Mouse (Mus musculus): Measurements from ENCODE around the gene Atp8b3. TPM values are rescaled to one million over a fixed set of nuclear protein-coding genes. Genes with fewer than 3 reads are reported as not detected.

Gene Atp8b3
- polyA plus RNA-seq (2017; shearing (Covaris generic)): not detected

DNA sequence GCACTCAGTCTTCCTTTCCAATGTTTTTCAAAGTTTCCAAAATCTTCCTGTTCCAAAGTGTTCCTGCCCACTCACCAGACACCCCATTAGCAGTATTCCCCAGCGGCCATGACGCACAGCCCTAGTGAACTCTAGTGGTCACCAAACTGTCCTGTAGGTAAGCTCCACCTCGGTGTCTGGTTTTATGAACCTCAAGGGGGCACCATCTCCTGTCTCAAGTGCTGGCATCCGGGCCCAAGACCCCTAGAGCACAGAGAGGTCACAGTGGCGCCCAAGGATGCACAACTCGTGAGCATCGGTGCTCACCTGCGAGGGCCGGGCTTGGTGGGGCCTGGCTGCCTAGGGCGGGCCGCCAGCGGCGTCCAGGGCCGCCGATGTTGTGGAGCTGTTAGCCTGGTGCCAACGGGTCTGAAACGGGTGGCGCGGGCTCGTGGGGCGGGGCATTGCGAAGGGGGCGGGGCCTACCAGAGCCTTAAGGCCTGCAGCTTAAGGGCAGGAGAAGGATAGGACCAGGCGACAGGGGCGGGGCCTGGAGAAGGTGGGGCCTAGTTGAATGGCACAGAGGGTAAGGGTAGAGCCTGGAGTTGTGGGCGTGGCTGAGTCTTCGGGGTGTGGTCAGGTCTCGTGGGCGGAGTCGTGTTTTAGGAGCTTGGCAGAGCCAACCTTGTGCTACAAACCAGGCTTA is at the start of gene Atp8b3:
TSS of gene Atp8b3 (minus strand) at position 415 of the 685 bp plus-strand sequence.

DNA sequence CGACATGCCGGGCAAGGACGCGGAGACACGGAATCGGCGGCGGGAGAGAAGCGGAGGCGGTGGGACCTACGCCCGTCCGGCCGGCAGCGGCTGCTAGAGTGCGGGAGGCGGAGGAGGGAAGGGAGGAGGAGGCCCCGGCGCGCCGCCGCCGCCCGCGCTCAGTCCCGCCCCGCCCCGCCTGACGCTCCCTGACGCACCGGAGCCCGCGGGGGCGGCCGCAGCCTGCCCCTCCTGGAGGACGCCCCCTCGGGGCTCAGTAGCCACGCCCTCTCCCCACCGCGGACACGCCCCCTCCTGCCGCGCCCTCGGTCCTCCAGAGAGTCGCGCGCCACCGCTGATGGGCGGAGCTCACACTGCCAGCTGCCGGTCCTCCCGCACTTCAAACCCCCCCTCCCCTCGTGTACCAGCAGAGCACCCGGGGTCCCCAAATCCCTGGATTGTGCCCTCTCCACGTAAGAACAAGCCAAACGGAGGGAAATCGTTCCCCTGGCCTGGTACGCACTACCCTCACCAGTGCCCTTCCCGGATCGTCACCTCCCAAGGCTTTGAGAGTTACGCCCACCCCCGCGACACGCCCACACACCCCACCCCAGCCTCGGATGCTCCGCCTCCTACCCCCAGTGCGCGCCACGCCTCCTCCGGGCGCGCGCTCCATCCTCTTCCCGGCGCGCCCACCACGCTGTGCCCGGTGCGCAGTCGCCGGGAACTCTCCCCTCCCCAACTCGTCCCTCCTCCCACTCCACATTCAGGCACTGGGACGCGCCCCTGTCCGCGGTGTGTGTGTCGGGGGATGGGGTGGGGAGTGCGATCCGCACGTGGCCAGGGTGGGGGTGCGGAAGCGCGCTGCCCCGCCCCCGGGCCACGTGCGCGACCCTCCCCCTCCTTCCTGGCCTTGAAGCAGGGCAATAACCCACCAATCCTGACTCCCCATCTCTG is 38.5 kb upstream of the Atp8b3 start, which contains the start of gene Klf16:
TSS of gene Klf16 (minus strand) at position 127 of the 936 bp plus-strand sequence.

DNA sequence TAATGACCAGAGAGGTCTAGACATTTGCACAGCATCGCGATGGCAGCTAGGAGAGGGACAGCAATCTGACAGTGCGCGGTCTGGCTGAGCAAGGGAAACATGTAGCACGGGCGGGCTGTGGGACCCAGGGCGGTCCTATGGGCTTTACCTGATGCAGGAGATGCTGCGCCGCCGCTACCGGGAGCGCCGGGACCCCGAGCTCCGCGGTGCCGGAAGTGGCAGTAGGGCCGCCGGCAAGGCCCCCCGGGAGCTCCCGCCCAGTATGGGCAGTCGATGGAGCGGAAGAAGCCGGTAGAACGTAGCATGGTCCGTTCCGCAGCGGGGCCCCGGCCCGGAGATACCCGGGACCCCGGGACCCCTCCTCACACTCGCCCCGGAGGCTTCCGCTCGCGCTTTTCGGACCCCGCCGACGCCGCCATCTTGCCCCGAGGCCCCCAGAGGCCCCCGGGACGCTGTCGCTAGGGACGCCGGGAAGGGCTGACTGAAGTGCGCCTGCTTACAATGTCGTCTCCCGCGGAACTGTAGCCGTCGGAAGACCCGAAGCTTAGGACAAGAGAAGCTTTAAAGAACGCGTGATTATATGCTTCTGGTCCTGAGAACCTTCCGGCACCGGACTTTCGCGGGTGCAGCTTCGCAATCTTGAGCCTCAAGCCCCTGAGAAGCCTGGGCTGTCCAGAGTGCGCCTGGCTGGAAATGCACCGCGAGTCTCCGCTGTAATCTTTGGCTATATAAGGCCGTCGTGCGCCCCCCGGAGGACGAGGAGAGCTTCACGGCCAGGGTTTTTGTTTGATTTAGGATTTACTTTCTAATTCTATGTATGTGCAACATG is 22.4 kb upstream of the Atp8b3 start, which contains the start of gene Rexo1:
TSS of gene Rexo1 (minus strand) at position 445 of the 829 bp plus-strand sequence.

DNA sequence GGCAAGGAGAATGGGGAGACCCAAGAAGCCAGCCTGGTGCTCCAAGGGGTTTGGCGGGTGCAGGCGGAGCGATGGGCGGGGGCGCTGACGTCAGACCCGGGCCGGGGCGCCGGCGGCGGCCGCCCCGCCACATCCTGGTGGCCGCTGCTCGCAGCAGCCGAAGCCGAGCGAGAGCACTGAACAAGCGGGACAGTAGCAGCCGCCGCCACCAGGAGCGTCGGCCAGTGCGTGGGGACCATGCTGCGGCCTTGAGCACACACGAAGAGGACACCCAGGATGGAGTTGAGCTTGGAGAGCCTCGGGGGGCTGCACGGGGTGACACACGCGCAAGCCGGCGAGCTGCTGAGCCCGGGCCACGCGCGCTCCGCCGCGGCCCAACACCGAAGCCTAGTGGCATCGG is 44.2 kb downstream of the Atp8b3 start, which contains the start of gene Onecut3:
TSS of gene Onecut3 (plus strand) at position 104 of the 400 bp plus-strand sequence.

Other genes starting within 250 kb of the Atp8b3 start
- 794 TPM for gene Rps15, start 246.7 kb downstream of the Atp8b3 start, polyA plus RNA-seq (2017; shearing (Covaris generic))
- 0.40 TPM for gene Apc2, start 243.1 kb downstream of the Atp8b3 start, polyA plus RNA-seq (2017; shearing (Covaris generic))
- gene 2310011J03Rik, start 218.6 kb downstream of the Atp8b3 start, polyA plus RNA-seq (2017; shearing (Covaris generic)): 87.1 TPM
- 26.3 TPM for gene Pcsk4, start 209.6 kb downstream of the Atp8b3 start, polyA plus RNA-seq (2017; shearing (Covaris generic))
- gene Reep6, start 209.2 kb downstream of the Atp8b3 start, polyA plus RNA-seq (2017; shearing (Covaris generic)): not detected
- not detected for gene Adamtsl5, start 190.7 kb downstream of the Atp8b3 start, polyA plus RNA-seq (2017; shearing (Covaris generic))
- gene Plk5, start 182.7 kb downstream of the Atp8b3 start, polyA plus RNA-seq (2017; shearing (Covaris generic)): not detected
- gene Mex3d, start 151.5 kb downstream of the Atp8b3 start, polyA plus RNA-seq (2017; shearing (Covaris generic)): 0.29 TPM
- 34.4 TPM for gene Mbd3, start 139.6 kb downstream of the Atp8b3 start, polyA plus RNA-seq (2017; shearing (Covaris generic))
- gene Uqcr11, start 132.3 kb downstream of the Atp8b3 start, polyA plus RNA-seq (2017; shearing (Covaris generic)): 258 TPM
- 31.6 TPM for gene Tcf3, start 105.5 kb downstream of the Atp8b3 start, polyA plus RNA-seq (2017; shearing (Covaris generic))
- gene Onecut3, start 44.3 kb downstream of the Atp8b3 start, polyA plus RNA-seq (2017; shearing (Covaris generic)): not detected
- 59.7 TPM for gene Rexo1, start 22.4 kb upstream of the Atp8b3 start, polyA plus RNA-seq (2017; shearing (Covaris generic))
- gene Klf16, start 38.2 kb upstream of the Atp8b3 start, polyA plus RNA-seq (2017; shearing (Covaris generic)): 1.1 TPM
- 36.0 TPM for gene Abhd17a, start 51.2 kb upstream of the Atp8b3 start, polyA plus RNA-seq (2017; shearing (Covaris generic))
- gene Scamp4, start 63.7 kb upstream of the Atp8b3 start, polyA plus RNA-seq (2017; shearing (Covaris generic)): 136 TPM
- 6.4 TPM for gene Adat3, start 63.8 kb upstream of the Atp8b3 start, polyA plus RNA-seq (2017; shearing (Covaris generic))
- gene Gm49322, start 66.9 kb upstream of the Atp8b3 start, polyA plus RNA-seq (2017; shearing (Covaris generic)): 10.5 TPM
- 9.8 TPM for gene Csnk1g2, start 83.7 kb upstream of the Atp8b3 start, polyA plus RNA-seq (2017; shearing (Covaris generic))
- 4.6 TPM for gene Btbd2, start 117.9 kb upstream of the Atp8b3 start, polyA plus RNA-seq (2017; shearing (Covaris generic))
- 17.5 TPM for gene Mknk2, start 139.0 kb upstream of the Atp8b3 start, polyA plus RNA-seq (2017; shearing (Covaris generic))
- 426 TPM for gene Mob3a, start 162.9 kb upstream of the Atp8b3 start, polyA plus RNA-seq (2017; shearing (Covaris generic))
- 188 TPM for gene Izumo4, start 163.1 kb upstream of the Atp8b3 start, polyA plus RNA-seq (2017; shearing (Covaris generic))
- 52.0 TPM for gene Ap3d1, start 203.1 kb upstream of the Atp8b3 start, polyA plus RNA-seq (2017; shearing (Covaris generic))
- gene Dot1l, start 216.1 kb upstream of the Atp8b3 start, polyA plus RNA-seq (2017; shearing (Covaris generic)): 9.4 TPM

Data from inflammation-experienced regulatory T-cells, adult 16 weeks (primary cell).